Mouse (Mus musculus): ENCODE measurements at regions not wholly inside any gene's neighbourhood (a gene's known extent, or its start where the extent isn't known, plus 50 kb on each side); places are given as distances from the start of the nearest gene placed in this dataset.

- TF ChIP-seq GATA1 (IDR thresholded peaks at IDR 0.05; ENCODE audit: low read length): no peak
These were observed 52.0 kb upstream of the C030005K15Rik start for GRCm38 (mm10) chr10:97778531-97778930.

GRCm38 (mm10) chr10:97779335-97779734 is 52.8 kb upstream of the C030005K15Rik start:
- no peak for TF ChIP-seq GATA1 (IDR thresholded peaks at IDR 0.05; ENCODE audit: low read length)

- no peak for TF ChIP-seq GATA1 (IDR thresholded peaks at IDR 0.05; ENCODE audit: low read length)
These were observed 67.2 kb upstream of the C030005K15Rik start for GRCm38 (mm10) chr10:97793804-97794203.

GRCm38 (mm10) chr10:97801448-97802265 is 75.1 kb upstream of the C030005K15Rik start:
- no peak for TF ChIP-seq GATA1 (IDR thresholded peaks at IDR 0.05; ENCODE audit: low read length)

- no peak for TF ChIP-seq GATA1 (IDR thresholded peaks at IDR 0.05; ENCODE audit: low read length)
These were observed 81.4 kb upstream of the C030005K15Rik start for GRCm38 (mm10) chr10:97807947-97808346.

GRCm38 (mm10) chr10:97842574-97842973 is 116.0 kb upstream of the C030005K15Rik start:
- no peak for TF ChIP-seq GATA1 (IDR thresholded peaks at IDR 0.05; ENCODE audit: low read length)

GRCm38 (mm10) chr10:97851487-97851886 is 124.9 kb upstream of the C030005K15Rik start:
- TF ChIP-seq GATA1 (IDR thresholded peaks at IDR 0.05; ENCODE audit: low read length): no peak

GRCm38 (mm10) chr10:97877088-97877487 is 150.5 kb upstream of the C030005K15Rik start:
- TF ChIP-seq GATA1 (IDR thresholded peaks at IDR 0.05; ENCODE audit: low read length): no peak

GRCm38 (mm10) chr10:97886049-97886448 is 159.5 kb upstream of the C030005K15Rik start:
- no peak for TF ChIP-seq GATA1 (IDR thresholded peaks at IDR 0.05; ENCODE audit: low read length)

GRCm38 (mm10) chr10:97905793-97906192 is 179.2 kb upstream of the C030005K15Rik start:
- no peak for TF ChIP-seq GATA1 (IDR thresholded peaks at IDR 0.05; ENCODE audit: low read length)

- no peak for TF ChIP-seq GATA1 (IDR thresholded peaks at IDR 0.05; ENCODE audit: low read length)
These were observed 199.0 kb upstream of the C030005K15Rik start for GRCm38 (mm10) chr10:97925568-97925967.

- TF ChIP-seq GATA1 (IDR thresholded peaks at IDR 0.05; ENCODE audit: low read length): no peak
These were observed 213.8 kb upstream of the C030005K15Rik start for GRCm38 (mm10) chr10:97940345-97940744.

- TF ChIP-seq GATA1 (IDR thresholded peaks at IDR 0.05; ENCODE audit: low read length): no peak
These were observed 239.3 kb upstream of the C030005K15Rik start for GRCm38 (mm10) chr10:97965881-97966280.

GRCm38 (mm10) chr10:97966931-97967330 is 240.4 kb upstream of the C030005K15Rik start:
- no peak for TF ChIP-seq GATA1 (IDR thresholded peaks at IDR 0.05; ENCODE audit: low read length)

GRCm38 (mm10) chr10:98007037-98007436 is 280.5 kb upstream of the C030005K15Rik start:
- no peak for TF ChIP-seq GATA1 (IDR thresholded peaks at IDR 0.05; ENCODE audit: low read length)

GRCm38 (mm10) chr10:98008355-98008754 is 281.8 kb upstream of the C030005K15Rik start:
- no peak for TF ChIP-seq GATA1 (IDR thresholded peaks at IDR 0.05; ENCODE audit: low read length)

GRCm38 (mm10) chr10:98012916-98013315 is 286.4 kb upstream of the C030005K15Rik start:
- no peak for TF ChIP-seq GATA1 (IDR thresholded peaks at IDR 0.05; ENCODE audit: low read length)
